Mouse (Mus musculus) CH12.LX (cell line): ENCODE results near the gene Prm3. TPM values are rescaled to one million over a fixed set of nuclear protein-coding genes. Genes with fewer than 3 reads are reported as not detected.

Experiments used
- DNase-seq: peaks from one replicate; pipeline ENCODE4 v3.0.0-alpha.2; 2013; ENCODE audit errors: extremely low read depth
- H3K27ac ChIP-seq: 2 replicates; pipeline ENCODE4 v1.5.1; 2012; ENCODE audit warnings: low read depth, mild to moderate bottlenecking, control low read depth, moderate library complexity; ENCODE audit not compliant: insufficient read depth
- H3K27me3 ChIP-seq: replicated peaks from 2 replicates; pipeline ENCODE3; 2012; ENCODE audit warnings: inconsistent platforms
- H3K36me3 ChIP-seq, 2 experiments: replicated peaks in 1 of 2; 2 replicates each; pipeline versions ENCODE3 to v1.6.1; 2012; ENCODE audit warnings: inconsistent platforms in 1 of 2, low read length in 1 of 2, mild to moderate bottlenecking in 1 of 2, mixed read lengths in 1 of 2, moderate library complexity in 1 of 2; ENCODE audit not compliant: control insufficient read depth in 1 of 2, insufficient read depth in 1 of 2
- H3K4me1 ChIP-seq, 2 experiments: 2 replicates each; pipeline ENCODE4 v1.6.1; 2012; ENCODE audit warnings: inconsistent platforms in 1 of 2, moderate library complexity in 1 of 2; ENCODE audit not compliant: insufficient read depth in 2 of 2, control insufficient read depth in 1 of 2
- H3K4me2 ChIP-seq: 2 replicates; pipeline ENCODE4 v1.6.1; 2012; ENCODE audit warnings: low read depth, mild to moderate bottlenecking, control low read depth; ENCODE audit not compliant: poor library complexity, insufficient read depth, severe bottlenecking
- H3K4me3 ChIP-seq, 3 experiments: fragments of 150-350 bp in 1 of 3; sonication (generic) in 1 of 3; replicated peaks in 1 of 3; 2 replicates each; pipeline versions ENCODE3 to v1.5.1; 2011 to 2012; ENCODE audit warnings: low read depth in 2 of 3, low read length in 2 of 3, mild to moderate bottlenecking in 2 of 3, moderate library complexity in 2 of 3, control low read depth in 1 of 3, improper control_type of control experiment in 1 of 3, inconsistent platforms in 1 of 3, mixed read lengths in 1 of 3; ENCODE audit not compliant: poor library complexity in 1 of 3
- H3K79me2 ChIP-seq: replicated peaks from 2 replicates; pipeline ENCODE4 v1.6.1; 2012; ENCODE audit warnings: mild to moderate bottlenecking, moderate library complexity; ENCODE audit not compliant: control insufficient read depth, poor library complexity, insufficient read depth, severe bottlenecking; ENCODE audit errors: extremely low read depth
- H3K9ac ChIP-seq: 2 replicates; pipeline ENCODE4 v1.6.1; 2012; ENCODE audit warnings: low read depth, mild to moderate bottlenecking, control low read depth, moderate library complexity; ENCODE audit not compliant: insufficient read depth
- H3K9me3 ChIP-seq: replicated peaks from 2 replicates; pipeline ENCODE3; 2012; ENCODE audit warnings: low read length, inconsistent platforms, mixed read lengths
- BHLHE40 ChIP-seq: IDR thresholded peaks from 2 replicates; pipeline ENCODE4 v1.6.1; 2011; ENCODE audit warnings: mild to moderate bottlenecking, low read depth, low read length, improper control_type of control experiment
- CHD1 ChIP-seq: IDR thresholded peaks from 2 replicates; pipeline ENCODE4 v1.6.1; 2012; ENCODE audit warnings: low read depth, low read length, improper control_type of control experiment, inconsistent platforms
- CHD2 ChIP-seq: IDR thresholded peaks from 2 replicates; pipeline ENCODE4 v1.6.1; 2011; ENCODE audit warnings: low read length, improper control_type of control experiment
- E2F4 ChIP-seq: IDR thresholded peaks from 2 replicates; pipeline ENCODE4 v1.6.1; 2011; ENCODE audit warnings: low read depth, low read length, improper control_type of control experiment; ENCODE audit not compliant: insufficient replicate concordance
- ELF1 ChIP-seq: IDR thresholded peaks from 2 replicates; pipeline ENCODE4 v1.6.1; 2014; ENCODE audit warnings: low read depth, mild to moderate bottlenecking, inconsistent platforms, low read length, improper control_type of control experiment
- EP300 ChIP-seq: IDR thresholded peaks from 2 replicates; pipeline ENCODE4 v1.6.1; 2011; ENCODE audit warnings: low read length, improper control_type of control experiment
- ETS1 ChIP-seq: conservative IDR thresholded peaks from 2 replicates; pipeline ENCODE4 v1.6.1; 2012; ENCODE audit warnings: low read depth, mild to moderate bottlenecking, inconsistent platforms, low read length, improper control_type of control experiment, moderate library complexity
- HCFC1 ChIP-seq: IDR thresholded peaks from 2 replicates; pipeline ENCODE4 v1.6.1; 2012; ENCODE audit warnings: low read depth, mild to moderate bottlenecking, inconsistent platforms, low read length, improper control_type of control experiment
- IRF4 ChIP-seq: IDR thresholded peaks from 2 replicates; pipeline ENCODE4 v1.6.1; 2014; ENCODE audit warnings: low read depth, mild to moderate bottlenecking, inconsistent platforms, low read length, improper control_type of control experiment
- JUND ChIP-seq: conservative IDR thresholded peaks from 2 replicates; pipeline ENCODE4 v1.6.1; 2011; ENCODE audit warnings: low read depth, low read length, improper control_type of control experiment
- KAT2A ChIP-seq: IDR thresholded peaks from 2 replicates; pipeline ENCODE4 v1.6.1; 2012; ENCODE audit warnings: low read length, improper control_type of control experiment, inconsistent platforms; ENCODE audit not compliant: insufficient replicate concordance
- MAFK ChIP-seq: IDR thresholded peaks from 2 replicates; pipeline ENCODE4 v1.6.1; 2011; ENCODE audit warnings: low read length, improper control_type of control experiment; ENCODE audit not compliant: insufficient replicate concordance
- MAX ChIP-seq: IDR thresholded peaks from 2 replicates; pipeline ENCODE4 v1.6.1; 2011; ENCODE audit warnings: low read length, improper control_type of control experiment
- MAZ ChIP-seq: IDR thresholded peaks from 2 replicates; pipeline ENCODE4 v1.6.1; 2012; ENCODE audit warnings: low read depth, mild to moderate bottlenecking, inconsistent platforms, low read length, improper control_type of control experiment, moderate library complexity
- MEF2A ChIP-seq: IDR thresholded peaks from 2 replicates; pipeline ENCODE4 v1.6.1; 2014; ENCODE audit warnings: low read depth, mild to moderate bottlenecking, inconsistent platforms, low read length, improper control_type of control experiment, borderline replicate concordance
- MXI1 ChIP-seq: IDR thresholded peaks from 2 replicates; pipeline ENCODE4 v1.6.1; 2011; ENCODE audit warnings: mild to moderate bottlenecking, low read depth, low read length, improper control_type of control experiment
- MYC ChIP-seq: IDR thresholded peaks from 2 replicates; pipeline ENCODE4 v1.6.1; 2011; ENCODE audit warnings: low read depth, mild to moderate bottlenecking, improper control_type of control experiment, low read length
- NELFE ChIP-seq: IDR thresholded peaks from 2 replicates; pipeline ENCODE4 v1.6.1; 2011; ENCODE audit warnings: low read depth, low read length, improper control_type of control experiment
- NRF1 ChIP-seq: IDR thresholded peaks from 2 replicates; pipeline ENCODE4 v1.6.1; 2014; ENCODE audit warnings: low read depth, mild to moderate bottlenecking, inconsistent platforms, low read length, improper control_type of control experiment, moderate library complexity
- PAX5 ChIP-seq: IDR thresholded peaks from 2 replicates; pipeline ENCODE4 v1.6.1; 2012; ENCODE audit warnings: low read length, inconsistent platforms, mixed read lengths
- POLR2A ChIP-seq: IDR thresholded peaks from 2 replicates; pipeline ENCODE4 v1.6.1; 2011; ENCODE audit warnings: low read depth, mild to moderate bottlenecking, improper control_type of control experiment, low read length
- POLR2AphosphoS2 ChIP-seq: IDR thresholded peaks from 2 replicates; pipeline ENCODE4 v1.6.1; 2011; ENCODE audit warnings: low read depth, low read length, improper control_type of control experiment
- SIN3A ChIP-seq: IDR thresholded peaks from 2 replicates; pipeline ENCODE4 v1.6.1; 2012; ENCODE audit warnings: low read length, improper control_type of control experiment, inconsistent platforms
- SMC3 ChIP-seq: IDR thresholded peaks from 2 replicates; pipeline ENCODE4 v1.6.1; 2011; ENCODE audit warnings: low read depth, low read length, improper control_type of control experiment
- TBP ChIP-seq: conservative IDR thresholded peaks from 2 replicates; pipeline ENCODE4 v1.6.1; 2011; ENCODE audit warnings: low read depth, low read length, improper control_type of control experiment
- TCF12 ChIP-seq: IDR thresholded peaks from 2 replicates; pipeline ENCODE4 v1.6.1; 2014; ENCODE audit warnings: low read depth, mild to moderate bottlenecking, inconsistent platforms, low read length, improper control_type of control experiment
- UBTF ChIP-seq: IDR thresholded peaks from 2 replicates; pipeline ENCODE4 v1.6.1; 2012; ENCODE audit warnings: low read depth, mild to moderate bottlenecking, inconsistent platforms, low read length, improper control_type of control experiment, moderate library complexity
- ZC3H11A ChIP-seq: IDR thresholded peaks from 2 replicates; pipeline ENCODE4 v1.6.1; 2012; ENCODE audit warnings: low read depth, mild to moderate bottlenecking, inconsistent platforms, low read length, improper control_type of control experiment
- ZMIZ1 ChIP-seq: IDR thresholded peaks from 2 replicates; pipeline ENCODE4 v1.6.1; 2012; ENCODE audit warnings: low read depth, mild to moderate bottlenecking, inconsistent platforms, low read length, improper control_type of control experiment
- ZNF384 ChIP-seq: IDR thresholded peaks from 2 replicates; pipeline ENCODE4 v1.6.1; 2012; ENCODE audit warnings: low read depth, low read length, improper control_type of control experiment, inconsistent platforms
- dilution Hi-C: fragments of 300-500 bp; cut with MboI; formaldehyde crosslinking; loops from 2 replicates; pipeline ENCODE4 v1.14.3; 2020; ENCODE audit warnings: low sequenced_read_pairs; ENCODE audit not compliant: extremely low pct_unique_long_range_greater_than_20kb, extremely low pct_ligation_motif_present
- in situ Hi-C: fragments of 300-500 bp; cut with MboI; formaldehyde crosslinking; loops from 3 replicates; pipeline ENCODE4 v1.14.3; 2019; ENCODE audit warnings: low sequenced_read_pairs, low pct_ligation_motif_present, low pct_unique_long_range_greater_than_20kb, mixed read lengths
- polyA plus RNA-seq: library from polyadenylated mRNA; unstranded; fragments of >175 nt; gene quantifications from 2 replicates; pipeline ENCODE4 v1.2.1, GENCODE M21; 2012; ENCODE audit warnings: low read depth; ENCODE audit not compliant: insufficient read length
- total RNA-seq, 2 experiments: library from RNA; depleted of rRNA; stranded (reverse); fragments of 300-350 nt in 1 of 2; fragments of >200 nt in 1 of 2; gene quantifications; 2 replicates each; pipeline ENCODE4 v1.2.3; 2012 to 2014

Prm3 gene
- total and polyA plus RNA-seq, 3 experiments, result not detected

- Histone ChIP-seq H3K9me3 (no peaks in the 10 kb centered on the region), H3K4me2 (peak within 1 kb of the TSS; percentile 64), H3K79me2 (peaks cover 16% of the 10 kb centered on the region), H3K9ac (peak within 1 kb of the TSS; percentile 89), H3K4me3 (peak within 1 kb of the TSS; percentile 84 to 99 (median 96)), H3K4me1 (peaks cover 37 to 56% of the 10 kb centered on the region in 2 experiments), H3K27me3 (no peaks in the 10 kb centered on the region), H3K27ac (peak within 1 kb of the TSS; percentile 89), H3K36me3 (peaks cover 0 to 24% of the 10 kb centered on the region in 2 experiments)
- dilution Hi-C loops, result no loop called here
- TF ChIP-seq EP300 (peak; percentile 85), TBP (peak; percentile 96), UBTF (peak; percentile 47), JUND (no peak), TCF12 (peak; percentile 90), ETS1 (peak; percentile 92), MAX (peak; percentile 79), IRF4 (peak; percentile 99), PAX5 (no peak), ZNF384 (0 out of 2 replicates have a peak, but pooled peaks have one; percentile 5), POLR2A (peak; percentile 98), KAT2A (no peak), MAZ (peak; percentile 68; the same call in 1 of the 2 replicates), ELF1 (peak; percentile 68), ZC3H11A (no peak), HCFC1 (peak; percentile 59), SIN3A (peak; percentile 59; the same call in 1 of the 2 replicates), NELFE (peak; percentile 99), POLR2AphosphoS2 (peak; percentile 98), BHLHE40 (no peak; the same call in 1 of the 2 replicates), CHD1 (peak; percentile 67; the same call in 1 of the 2 replicates), MYC (peak; percentile 81), MXI1 (peak; percentile 67), MEF2A (peak; percentile 74), E2F4 (no peak), ZMIZ1 (peak; percentile 99), SMC3 (no peak), MAFK (no peak), NRF1 (peak; percentile 91), CHD2 (peak; percentile 53; the same call in 1 of the 2 replicates)
- in situ Hi-C loops, result loop anchor here (5.0 kb wide), 2 partner anchors 118 to 213 kb away; no protein-coding TSS in a partner anchor
- peak; percentile 98 for DNase-seq
These were observed 5.1 kb downstream of the Prm3 start, which contains the start of gene Socs1 for GRCm38 (mm10) chr16:10785371-10786231. Gene Socs1, minus strand, starts transcription at chr16:10785536.
